Mouse (Mus musculus) liver, embryonic 16.5 days (tissue): ENCODE data around the gene Sbf2. TPM values are rescaled to one million over a fixed set of nuclear protein-coding genes. Genes with fewer than 3 reads are reported as not detected.

ENCODE experiments used
- ATAC-seq: fragments of 200-750 bp; cut with Nextera tagmentation; 2 replicates; pipeline ENCODE4 v1.8.0; 2017; ENCODE audit warnings: low read depth, mild to moderate bottlenecking, moderate number of reproducible peaks, moderate library complexity
- H3K27ac ChIP-seq: fragments of 300-500 bp; sonication (generic); 2 replicates; pipeline ENCODE4 v1.5.1; 2014; ENCODE audit warnings: mild to moderate bottlenecking, low read length
- H3K27me3 ChIP-seq: fragments of 300-500 bp; sonication (generic); 2 replicates; pipeline ENCODE4 v1.6.1; 2014; ENCODE audit warnings: low read depth, low read length, mixed read lengths; ENCODE audit not compliant: control insufficient read depth, insufficient read depth
- H3K36me3 ChIP-seq: fragments of 300-500 bp; sonication (generic); 2 replicates; pipeline ENCODE4 v1.6.1; 2014; ENCODE audit warnings: mild to moderate bottlenecking; ENCODE audit not compliant: control insufficient read depth, insufficient read depth
- H3K4me1 ChIP-seq: fragments of 300-500 bp; sonication (generic); 2 replicates; pipeline ENCODE4 v1.6.1; 2014; ENCODE audit warnings: low read depth, low read length, mixed read lengths; ENCODE audit not compliant: control insufficient read depth
- H3K4me2 ChIP-seq: fragments of 300-500 bp; sonication (generic); 2 replicates; pipeline ENCODE4 v1.6.1; 2014; ENCODE audit warnings: low read depth, low read length, mixed read lengths
- H3K4me3 ChIP-seq: fragments of 300-500 bp; sonication (generic); 2 replicates; pipeline ENCODE4 v1.5.1; 2014; ENCODE audit warnings: low read depth, mild to moderate bottlenecking, low read length
- H3K9ac ChIP-seq: fragments of 300-500 bp; sonication (generic); 2 replicates; pipeline ENCODE4 v1.6.1; 2014; ENCODE audit warnings: low read depth, low read length
- H3K9me3 ChIP-seq: fragments of 300-500 bp; sonication (generic); replicated peaks from 2 replicates; pipeline ENCODE4 v1.6.1; 2016; ENCODE audit warnings: low read length; ENCODE audit not compliant: control insufficient read depth
- WGBS: fragments of 180-500 bp; shearing (Covaris S2); extraction: QIAGEN DNeasy Blood & Tissue Kit; methylation state at CpG from one replicate; pipeline ENCODE4 v1.1.7; 2014; ENCODE audit not compliant: insufficient replicate concordance; 5-methylcytosine and 5-hydroxymethylcytosine counted together
- polyA plus RNA-seq: library from polyadenylated mRNA; unstranded; fragments of >200 nt; fragmentation: Nextera tagmentation; extraction: Ambion mirVana; gene quantifications from 2 replicates; pipeline ENCODE4 v1.2.1, GENCODE M21; 2015

The Sbf2 gene
- polyA plus RNA-seq, 1 experiment from 2014 or later = 7.3 TPM

GRCm38 (mm10) chr7:110267014-110267413, 347.7 kb downstream of the Sbf2 start:
- H3K9ac ChIP-seq = no peak overlapping the region
- H3K4me2 ChIP-seq = no peak overlapping the region
- H3K36me3 ChIP-seq = peaks cover 2% of the 10 kb centered on the region; the same call in 1 of the 2 replicates
- no peak for ATAC-seq
- H3K27ac ChIP-seq = no peak overlapping the region
- peaks cover 5% of the 10 kb centered on the region for H3K4me1 ChIP-seq
- H3K27me3 ChIP-seq = no peaks in the 10 kb centered on the region
- no peaks in the 10 kb centered on the region for H3K9me3 ChIP-seq
- no peak overlapping the region for H3K4me3 ChIP-seq

- H3K4me1 ChIP-seq = peaks cover 5% of the 10 kb centered on the region
- no peaks in the 10 kb centered on the region for H3K27me3 ChIP-seq
- no peak overlapping the region for H3K27ac ChIP-seq
- no peaks in the 10 kb centered on the region for H3K9me3 ChIP-seq
- peak; percentile 53 for ATAC-seq
- 9% methylated on average over 7 of the region's 7 CpGs for WGBS
- H3K4me3 ChIP-seq = no peak overlapping the region
- no peak overlapping the region for H3K4me2 ChIP-seq
- H3K36me3 ChIP-seq = peaks cover 2% of the 10 kb centered on the region; the same call in 1 of the 2 replicates
- no peak overlapping the region for H3K9ac ChIP-seq
Observed at GRCm38 (mm10) chr7:110265796-110266195, 348.9 kb downstream of the Sbf2 start.

GRCm38 (mm10) chr7:110263474-110263873, 351.2 kb downstream of the Sbf2 start:
- Histone ChIP-seq H3K27ac (no peak overlapping the region), H3K4me1 (peaks cover 5% of the 10 kb centered on the region), H3K9ac (no peak overlapping the region), H3K4me3 (no peak overlapping the region), H3K4me2 (no peak overlapping the region), H3K27me3 (no peaks in the 10 kb centered on the region), H3K9me3 (no peaks in the 10 kb centered on the region), H3K36me3 (no peaks in the 10 kb centered on the region)
- WGBS = 50% methylated on average over 1 of the region's 1 CpGs
- no peak for ATAC-seq

GRCm38 (mm10) chr7:110262661-110263060, 352.1 kb downstream of the Sbf2 start:
- Histone ChIP-seq H3K4me2 (no peak overlapping the region), H3K9ac (no peak overlapping the region), H3K4me3 (no peak overlapping the region), H3K27ac (no peak overlapping the region), H3K9me3 (no peaks in the 10 kb centered on the region), H3K4me1 (peaks cover 7% of the 10 kb centered on the region), H3K36me3 (no peaks in the 10 kb centered on the region), H3K27me3 (no peaks in the 10 kb centered on the region)
- no peak for ATAC-seq
- 16% methylated on average over 1 of the region's 1 CpGs for WGBS

GRCm38 (mm10) chr7:110261807-110262206, 352.9 kb downstream of the Sbf2 start:
- Histone ChIP-seq H3K9me3 (no peaks in the 10 kb centered on the region), H3K9ac (no peak overlapping the region), H3K4me3 (no peak overlapping the region), H3K4me2 (no peak overlapping the region), H3K27ac (no peak overlapping the region), H3K4me1 (peaks cover 7% of the 10 kb centered on the region), H3K36me3 (no peaks in the 10 kb centered on the region), H3K27me3 (no peaks in the 10 kb centered on the region)
- 61% methylated on average over 4 of the region's 4 CpGs for WGBS
- no peak for ATAC-seq

- no peaks in the 10 kb centered on the region for H3K9me3 ChIP-seq
- ATAC-seq = no peak
- no peak overlapping the region for H3K4me3 ChIP-seq
- H3K27ac ChIP-seq = 0 out of 2 replicates have a peak overlapping the region, but pooled peaks have one; percentile 18
- H3K27me3 ChIP-seq = no peaks in the 10 kb centered on the region
- WGBS = 47% methylated on average over 4 of the region's 4 CpGs
- H3K4me2 ChIP-seq = no peak overlapping the region
- H3K36me3 ChIP-seq = no peaks in the 10 kb centered on the region
- H3K9ac ChIP-seq = no peak overlapping the region
- peaks cover 5% of the 10 kb centered on the region; the same call in 1 of the 2 replicates for H3K4me1 ChIP-seq
Observed at GRCm38 (mm10) chr7:110259966-110260711, 354.6 kb downstream of the Sbf2 start.

GRCm38 (mm10) chr7:110258196-110258950, 356.3 kb downstream of the Sbf2 start:
- Histone ChIP-seq H3K27me3 (no peaks in the 10 kb centered on the region), H3K9me3 (no peaks in the 10 kb centered on the region), H3K9ac (no peak overlapping the region), H3K4me3 (no peak overlapping the region), H3K4me2 (no peak overlapping the region), H3K36me3 (no peaks in the 10 kb centered on the region), H3K27ac (no peak overlapping the region), H3K4me1 (peaks cover 5% of the 10 kb centered on the region; the same call in 1 of the 2 replicates)
- ATAC-seq = no peak
- WGBS = 62% methylated on average over 11 of the region's 11 CpGs
